Mouse (Mus musculus) hindbrain, embryonic 16.5 days (tissue): ENCODE data around the gene Tusc2. TPM values are rescaled to one million over a fixed set of nuclear protein-coding genes. Genes with fewer than 3 reads are reported as not detected.
A peak's percentile ranks its signal among the peaks of the same experiment; 100 is the strongest.

ENCODE experiments used
- ATAC-seq: fragments of 200-750 bp; cut with Nextera tagmentation; 2 replicates; pipeline ENCODE4 v1.8.0; 2017; ENCODE audit warnings: moderate TSS enrichment, moderate library complexity
- H3K27ac ChIP-seq: fragments of 300-500 bp; sonication (generic); 2 replicates; pipeline ENCODE4 v1.5.1; 2014; ENCODE audit warnings: low read depth, mild to moderate bottlenecking, control low read depth, low read length, moderate library complexity
- H3K27me3 ChIP-seq: fragments of 300-500 bp; sonication (generic); replicated peaks from 2 replicates; pipeline ENCODE4 v1.6.1; 2014; ENCODE audit warnings: low read length; ENCODE audit not compliant: control insufficient read depth, insufficient read depth
- H3K36me3 ChIP-seq: fragments of 300-500 bp; sonication (generic); 2 replicates; pipeline ENCODE4 v1.6.1; 2014; ENCODE audit warnings: mild to moderate bottlenecking, low read length, moderate library complexity, mixed read lengths; ENCODE audit not compliant: control insufficient read depth, insufficient read depth
- H3K4me1 ChIP-seq: fragments of 300-500 bp; sonication (generic); 2 replicates; pipeline ENCODE4 v1.6.1; 2014; ENCODE audit warnings: low read depth, low read length; ENCODE audit not compliant: control insufficient read depth, insufficient read depth
- H3K4me2 ChIP-seq: fragments of 300-500 bp; sonication (generic); 2 replicates; pipeline ENCODE4 v1.6.1; 2014; ENCODE audit warnings: mild to moderate bottlenecking, low read length, control low read depth, moderate library complexity
- H3K4me3 ChIP-seq: fragments of 300-500 bp; sonication (generic); 2 replicates; pipeline ENCODE4 v1.5.1; 2014; ENCODE audit warnings: mild to moderate bottlenecking, low read length, control low read depth, moderate library complexity
- H3K9ac ChIP-seq: fragments of 300-500 bp; sonication (generic); 2 replicates; pipeline ENCODE4 v1.6.1; 2014; ENCODE audit warnings: low read depth, mild to moderate bottlenecking, control low read depth, low read length, moderate library complexity
- H3K9me3 ChIP-seq: fragments of 300-500 bp; sonication (generic); 2 replicates; pipeline ENCODE4 v1.6.1; 2014; ENCODE audit warnings: mild to moderate bottlenecking, low read length, moderate library complexity; ENCODE audit not compliant: control insufficient read depth
- WGBS: fragments of 180-500 bp; shearing (Covaris S2); extraction: QIAGEN DNeasy Blood & Tissue Kit; methylation state at CpG from one replicate; pipeline ENCODE4 v1.1.7; 2014; 5-methylcytosine and 5-hydroxymethylcytosine counted together
- polyA plus RNA-seq: library from polyadenylated mRNA; unstranded; fragments of >200 nt; fragmentation: Nextera tagmentation; extraction: Ambion mirVana; gene quantifications from 2 replicates; pipeline ENCODE4 v1.2.1, GENCODE M21; 2015

Tusc2 gene
- polyA plus RNA-seq, 1 experiment from 2014 or later: 134 TPM

DNA sequence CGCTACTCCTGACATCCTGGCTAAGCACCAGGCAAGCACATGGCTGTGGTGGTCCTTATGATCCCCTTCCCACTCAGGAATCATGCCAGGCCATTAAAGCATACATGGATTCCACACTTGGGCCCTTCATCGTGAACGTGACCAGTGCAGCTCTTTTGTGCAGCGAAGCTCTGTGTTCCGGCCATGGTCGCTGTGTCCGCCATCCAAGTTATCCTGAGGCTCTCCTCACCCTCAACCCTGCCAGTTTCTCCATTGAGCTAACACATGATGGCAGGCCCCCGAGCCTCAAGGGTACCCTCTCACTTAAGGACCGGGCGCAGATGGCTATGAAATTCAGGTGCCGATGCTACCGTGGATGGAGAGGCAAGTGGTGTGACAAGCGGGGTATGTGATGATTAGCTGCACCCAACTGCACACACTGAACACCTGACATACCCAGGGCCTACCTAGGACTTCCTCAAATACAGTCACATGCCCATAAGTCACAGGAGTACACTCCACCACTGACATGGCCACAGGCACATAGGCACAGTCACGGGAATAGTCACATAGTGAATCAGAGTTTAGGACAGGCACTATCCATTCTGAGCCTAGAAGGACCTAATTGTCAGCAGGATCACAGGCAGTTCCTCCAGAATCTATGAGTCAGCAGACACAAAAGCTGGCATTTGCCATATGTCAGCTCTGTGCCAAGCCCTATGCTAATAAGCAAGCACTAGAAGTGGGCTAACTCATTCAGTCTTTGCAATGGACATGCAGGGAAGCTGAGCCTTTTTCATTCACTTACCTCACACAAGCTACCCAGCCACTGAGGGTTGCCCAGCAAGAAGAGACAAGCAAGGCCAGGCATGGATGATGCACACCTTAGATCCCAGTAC, 16.2 kb downstream of the Tusc2 start:
- ATAC-seq: no peak
- H3K27me3 ChIP-seq: no peaks in the 10 kb centered on the region
- H3K4me1 ChIP-seq: peaks cover 28% of the 10 kb centered on the region
- H3K9ac ChIP-seq: 0 out of 2 replicates have a peak overlapping the region, but pooled peaks have one; percentile 19
- no peaks in the 10 kb centered on the region for H3K9me3 ChIP-seq
- peaks cover 3% of the 10 kb centered on the region; the same call in 1 of the 2 replicates for H3K36me3 ChIP-seq
- no peak overlapping the region for H3K4me2 ChIP-seq
- no peak overlapping the region for H3K27ac ChIP-seq
- WGBS: 89% methylated on average over 14 of the region's 14 CpGs
- no peak overlapping the region for H3K4me3 ChIP-seq

DNA sequence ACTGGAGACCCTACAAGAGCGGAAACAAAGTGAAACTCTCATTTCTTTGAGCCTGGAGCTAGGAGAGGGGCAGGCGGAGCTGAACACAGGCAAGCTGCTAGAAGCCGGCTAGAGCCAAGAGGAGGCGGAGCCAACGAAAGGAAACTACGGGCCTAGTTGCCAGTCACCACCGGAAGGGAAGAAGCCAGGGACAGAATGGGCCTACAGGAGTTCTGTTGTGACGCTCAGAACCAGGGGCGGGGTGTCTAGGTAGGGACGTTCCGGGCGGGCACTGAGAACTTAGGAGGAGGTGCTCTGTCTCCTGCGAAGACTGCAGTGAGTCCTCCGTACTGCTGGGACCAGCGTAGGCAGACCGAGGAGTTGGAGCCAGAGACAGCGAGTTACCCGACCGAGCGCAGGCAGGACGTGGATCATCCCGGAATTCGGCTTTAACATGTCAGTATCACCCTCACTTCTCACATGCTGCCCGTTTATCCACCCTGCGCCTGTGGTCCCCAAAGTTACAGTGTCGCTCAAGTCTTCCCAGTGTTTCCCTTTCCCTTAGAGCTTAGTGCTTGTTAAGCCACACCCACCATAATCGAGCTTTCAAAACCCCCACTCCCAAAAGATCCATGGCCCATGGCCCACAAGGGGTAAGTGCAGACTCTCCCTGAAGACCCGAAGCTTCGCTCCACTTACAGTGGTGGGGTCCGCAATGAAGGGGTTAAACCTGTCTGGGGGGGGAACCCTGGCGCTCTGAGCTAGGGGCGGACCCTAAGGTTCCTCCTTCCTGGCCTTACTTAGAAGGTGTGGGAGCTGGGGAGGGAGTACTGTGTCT, 17.7 kb downstream of the Tusc2 start, which contains the start of gene Hyal3:
TSS of gene Hyal3 (plus strand) at position 318 of the 817 bp plus-strand sequence.
- peaks cover 28% of the 10 kb centered on the region for H3K4me1 ChIP-seq

DNA sequence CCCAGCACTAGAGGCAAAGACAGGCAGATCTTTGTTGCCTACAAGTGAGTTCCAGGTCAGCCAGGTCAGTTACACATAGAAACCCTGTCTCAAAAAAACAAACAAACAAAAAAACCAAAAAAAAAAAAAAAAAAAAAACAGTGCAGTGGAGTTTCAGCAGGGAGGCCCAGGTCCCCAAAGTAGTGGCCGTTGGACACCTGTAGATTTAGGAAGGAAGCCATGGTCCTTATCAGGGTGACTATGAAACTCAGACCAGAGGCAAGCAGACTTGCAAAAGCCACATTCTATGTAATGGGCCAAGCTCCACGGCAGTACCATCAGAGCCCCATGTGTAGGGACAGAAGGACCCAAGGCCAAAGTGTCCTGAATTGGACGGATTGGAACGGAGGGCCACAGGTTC, 18.5 kb downstream of the Tusc2 start:
- ATAC-seq: no peak
- Histone ChIP-seq H3K27me3 (no peaks in the 10 kb centered on the region), H3K9ac (no peak overlapping the region; the same call in 1 of the 2 replicates), H3K27ac (no peak overlapping the region), H3K4me1 (peaks cover 28% of the 10 kb centered on the region), H3K9me3 (no peaks in the 10 kb centered on the region), H3K4me3 (peak overlapping the region; percentile 71), H3K36me3 (no peaks in the 10 kb centered on the region), H3K4me2 (peak overlapping the region; percentile 87)
- 68% methylated on average over 4 of the region's 4 CpGs for WGBS

More for the DNA sequence above, 17.7 kb downstream of the Tusc2 start, which contains the start of gene Hyal3:
- no peaks in the 10 kb centered on the region for H3K36me3 ChIP-seq
- H3K4me3 ChIP-seq: peak within 1 kb of the TSS; percentile 71
- peak within 1 kb of the TSS; percentile 85 for H3K27ac ChIP-seq
- peak within 1 kb of the TSS; percentile 87 for H3K4me2 ChIP-seq
- H3K9me3 ChIP-seq: no peaks in the 10 kb centered on the region
- no peaks in the 10 kb centered on the region for H3K27me3 ChIP-seq
- H3K9ac ChIP-seq: peak within 1 kb of the TSS; percentile 77
- ATAC-seq: peak; percentile 81
- WGBS: under 1% methylated on average over 32 of the region's 32 CpGs

DNA sequence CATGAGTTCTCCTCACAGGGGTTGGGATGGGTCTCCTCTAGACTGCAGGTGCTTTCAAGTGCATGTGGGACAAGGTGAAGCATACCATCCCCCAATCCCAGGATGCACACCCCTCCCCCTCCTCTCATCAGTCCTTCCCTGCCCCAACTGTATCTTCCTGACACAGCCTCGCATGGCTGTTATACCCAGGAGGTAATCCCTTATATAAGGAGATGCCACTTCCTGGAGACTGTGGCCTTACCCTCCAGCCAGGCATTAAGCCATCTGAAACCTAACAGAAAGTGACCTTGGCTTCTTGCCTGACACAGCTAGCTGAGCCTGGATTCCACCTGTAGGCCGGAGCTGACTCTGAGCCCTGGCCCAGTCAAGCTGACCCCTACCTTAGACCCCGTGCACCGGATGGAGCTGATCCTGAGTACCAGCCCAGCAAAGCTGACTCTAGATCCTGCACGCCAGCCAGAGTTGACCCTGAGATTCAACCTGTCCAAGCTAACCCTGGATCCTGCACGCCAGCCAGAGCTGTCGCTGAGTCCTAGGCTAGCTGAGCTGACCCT, 19.5 kb downstream of the Tusc2 start:
- no peak for ATAC-seq

DNA sequence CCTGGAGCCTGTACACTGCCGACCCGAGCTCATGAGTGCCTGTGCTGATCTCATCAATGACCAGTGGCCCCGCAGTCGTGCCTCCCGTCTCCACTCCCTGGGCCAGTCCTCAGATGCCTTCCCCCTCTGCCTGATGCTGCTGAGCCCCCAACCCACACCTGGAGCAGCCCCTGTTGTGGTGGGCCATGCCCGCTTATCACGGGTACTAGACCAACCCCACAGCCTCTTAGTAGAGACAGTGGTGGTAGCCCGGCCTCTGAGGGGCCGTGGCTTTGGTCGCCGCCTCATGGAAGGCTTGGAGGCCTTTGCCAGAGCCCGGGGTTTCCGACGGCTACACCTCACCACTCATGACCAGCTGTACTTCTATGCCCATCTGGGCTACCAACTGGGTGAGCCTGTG, 20.1 kb downstream of the Tusc2 start:
- Histone ChIP-seq H3K27ac (no peak overlapping the region), H3K9me3 (no peaks in the 10 kb centered on the region), H3K4me1 (peaks cover 27% of the 10 kb centered on the region), H3K9ac (no peak overlapping the region), H3K4me2 (no peak overlapping the region), H3K27me3 (no peaks in the 10 kb centered on the region), H3K4me3 (no peak overlapping the region), H3K36me3 (no peaks in the 10 kb centered on the region)
- no peak for ATAC-seq
- WGBS: 92% methylated on average over 14 of the region's 14 CpGs

More for the DNA sequence above, 19.5 kb downstream of the Tusc2 start:
- Histone ChIP-seq H3K9ac (no peak overlapping the region), H3K4me2 (no peak overlapping the region), H3K4me3 (no peak overlapping the region), H3K9me3 (no peaks in the 10 kb centered on the region), H3K36me3 (no peaks in the 10 kb centered on the region), H3K4me1 (peaks cover 24% of the 10 kb centered on the region), H3K27ac (no peak overlapping the region), H3K27me3 (no peaks in the 10 kb centered on the region)
- 82% methylated on average over 7 of the region's 7 CpGs for WGBS

DNA sequence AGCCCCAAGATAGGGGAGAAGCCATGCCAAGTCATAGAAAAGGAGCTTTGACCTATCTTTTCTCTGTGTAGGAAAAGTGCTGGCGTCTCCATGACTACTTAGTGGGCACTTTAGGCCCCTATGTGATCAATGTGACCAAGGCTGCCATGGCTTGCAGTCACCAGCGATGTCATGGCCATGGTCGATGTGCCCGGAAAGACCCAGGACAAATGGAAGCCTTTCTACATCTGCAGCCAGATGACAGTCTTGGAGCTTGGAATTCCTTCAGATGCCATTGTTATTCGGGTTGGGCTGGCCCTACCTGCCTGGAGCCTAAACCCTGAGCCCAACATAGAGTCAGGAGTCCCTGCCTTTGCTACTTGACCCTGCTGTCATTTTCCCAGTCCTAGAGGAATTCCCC, 23.4 kb downstream of the Tusc2 start:
- Histone ChIP-seq H3K27me3 (no peaks in the 10 kb centered on the region), H3K9ac (no peak overlapping the region), H3K9me3 (no peaks in the 10 kb centered on the region), H3K4me1 (peaks cover 10% of the 10 kb centered on the region), H3K36me3 (peaks cover 12% of the 10 kb centered on the region), H3K27ac (no peak overlapping the region), H3K4me3 (no peak overlapping the region), H3K4me2 (no peak overlapping the region)
- 97% methylated on average over 5 of the region's 5 CpGs for WGBS
- ATAC-seq: no peak

DNA sequence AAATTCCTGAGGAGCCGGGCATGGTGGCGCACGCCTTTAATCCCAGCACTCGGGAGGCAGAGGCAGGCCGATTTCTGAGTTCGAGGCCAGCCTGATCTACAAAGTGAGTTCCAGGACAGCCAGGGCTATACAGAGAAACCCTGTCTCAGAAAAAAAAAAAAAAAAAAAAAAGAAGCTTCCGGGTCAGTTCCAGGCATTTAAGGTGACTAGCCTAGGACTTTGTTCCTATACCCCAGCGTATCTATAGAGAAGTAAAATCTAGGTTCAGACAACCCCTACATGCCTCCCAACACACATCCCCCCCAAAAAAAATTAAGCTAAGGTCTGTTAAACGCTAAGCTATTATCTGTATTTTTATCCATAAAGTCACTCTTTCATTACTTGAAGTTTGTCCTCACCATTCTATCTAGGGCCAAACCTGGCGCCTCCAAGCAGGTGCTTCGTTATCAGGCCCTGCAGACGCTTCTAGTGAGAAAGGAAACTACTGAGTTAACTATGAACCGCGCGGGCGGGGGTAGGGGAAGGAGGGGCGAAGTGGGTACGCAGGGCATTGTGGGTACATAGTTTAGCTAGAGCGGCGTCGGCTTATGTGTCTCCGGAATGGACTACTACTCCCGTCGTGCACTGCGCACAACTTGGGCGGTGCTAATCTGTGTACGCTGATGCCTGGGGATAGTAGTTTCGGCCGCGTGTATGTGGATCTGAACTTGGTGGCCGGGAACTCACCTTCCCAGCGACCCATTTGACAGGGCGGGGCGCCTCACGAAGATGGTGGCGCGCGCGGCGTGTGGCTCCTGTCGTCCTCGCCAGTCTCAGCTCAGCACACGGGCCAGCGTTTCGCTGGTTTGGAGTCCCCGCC, 24.1 kb downstream of the Tusc2 start, which contains the start of gene Ifrd2:
TSS of gene Ifrd2 (plus strand) at position 669 of the 859 bp plus-strand sequence.
- ATAC-seq: peak; percentile 98
- Histone ChIP-seq H3K4me1 (peaks cover 6% of the 10 kb centered on the region), H3K27ac (no peak within 1 kb of the TSS), H3K4me2 (peak within 1 kb of the TSS; percentile 71), H3K27me3 (no peaks in the 10 kb centered on the region), H3K36me3 (peaks cover 17% of the 10 kb centered on the region), H3K9me3 (no peaks in the 10 kb centered on the region), H3K4me3 (peak within 1 kb of the TSS; percentile 70), H3K9ac (peak within 1 kb of the TSS; percentile 73)
- 14% methylated on average over 46 of the region's 46 CpGs for WGBS

DNA sequence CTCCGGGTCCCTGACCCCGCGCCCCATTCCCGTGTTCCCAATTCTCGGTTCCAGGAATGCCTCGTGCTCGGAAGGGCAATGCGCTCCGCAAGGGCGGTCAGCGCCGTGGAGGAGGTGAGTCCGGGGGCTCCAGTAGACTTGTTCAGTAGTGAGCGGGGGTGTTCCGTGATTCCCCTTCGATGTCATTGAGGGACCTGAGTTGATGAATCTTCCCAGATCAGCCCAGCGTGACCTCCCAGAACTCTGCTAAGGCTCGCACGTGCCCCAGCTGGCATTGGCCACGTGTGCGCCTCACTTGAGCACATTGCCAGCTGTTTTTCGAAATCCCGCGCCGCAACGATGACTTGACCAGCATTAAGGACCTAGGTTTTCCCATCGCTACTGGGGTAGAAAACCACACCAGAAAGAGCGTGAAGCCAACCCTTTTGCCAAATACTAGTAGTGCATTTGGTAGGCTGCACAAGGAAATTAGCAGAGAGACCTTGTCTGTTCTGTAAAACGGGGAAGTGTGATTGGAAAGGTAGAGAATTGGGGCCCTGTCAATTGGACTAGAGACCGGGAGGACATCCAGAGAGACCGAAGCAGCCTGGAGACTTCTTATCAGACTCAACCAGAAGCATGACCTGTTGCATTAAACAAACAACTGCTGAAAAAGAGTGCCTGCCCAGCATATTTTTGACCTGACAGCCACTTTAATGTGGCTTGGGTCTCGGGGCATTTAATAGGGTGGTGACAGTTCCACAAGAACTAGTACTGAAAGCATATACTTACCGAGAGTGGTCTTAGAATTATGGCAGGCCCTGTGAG, 25.0 kb downstream of the Tusc2 start:
- H3K4me1 ChIP-seq: peaks cover 8% of the 10 kb centered on the region
- H3K4me3 ChIP-seq: peak overlapping the region; percentile 70
- H3K36me3 ChIP-seq: peaks cover 18% of the 10 kb centered on the region
- no peak overlapping the region for H3K27ac ChIP-seq
- H3K4me2 ChIP-seq: peak overlapping the region; percentile 71
- no peak; the same call in 1 of the 2 replicates for ATAC-seq
- no peaks in the 10 kb centered on the region for H3K9me3 ChIP-seq
- peak overlapping the region; percentile 73 for H3K9ac ChIP-seq
- WGBS: 6% methylated on average over 33 of the region's 33 CpGs
- H3K27me3 ChIP-seq: no peaks in the 10 kb centered on the region
